Mouse (Mus musculus): Measurements from ENCODE around the gene Skint5. TPM values are rescaled to one million over a fixed set of nuclear protein-coding genes. Genes with fewer than 3 reads are reported as not detected.
"Not testable (repeated sequence)": the region's sequence is repeated elsewhere in the genome, so short reads cannot be mapped to it uniquely, and the experiment has no call there.

The Skint5 gene
- not detected for polyA plus RNA-seq (2017; shearing (Covaris generic))

DNA sequence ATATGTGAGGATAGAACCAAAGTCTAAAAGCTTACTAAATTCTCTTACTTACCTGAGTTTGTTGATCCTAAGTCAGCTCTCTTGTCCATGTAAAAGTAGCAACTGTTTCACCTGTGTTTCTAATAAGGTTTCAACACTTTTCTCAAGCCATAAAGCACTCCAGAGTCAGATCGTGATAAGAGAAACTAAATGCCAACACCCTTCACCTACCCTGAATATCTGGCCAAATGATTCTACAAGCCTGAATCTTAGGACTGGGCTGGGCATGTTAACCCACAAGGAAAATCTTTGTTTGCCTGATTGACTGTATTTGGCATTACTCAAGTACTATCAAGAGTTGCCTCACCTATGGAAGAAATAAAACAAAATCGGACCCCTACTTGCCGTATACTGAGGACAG is at the start of gene Skint5:
Gene Skint5 (minus strand): TSS at position 101 of the 400 bp plus-strand sequence.
- ATAC-seq: no peak

DNA sequence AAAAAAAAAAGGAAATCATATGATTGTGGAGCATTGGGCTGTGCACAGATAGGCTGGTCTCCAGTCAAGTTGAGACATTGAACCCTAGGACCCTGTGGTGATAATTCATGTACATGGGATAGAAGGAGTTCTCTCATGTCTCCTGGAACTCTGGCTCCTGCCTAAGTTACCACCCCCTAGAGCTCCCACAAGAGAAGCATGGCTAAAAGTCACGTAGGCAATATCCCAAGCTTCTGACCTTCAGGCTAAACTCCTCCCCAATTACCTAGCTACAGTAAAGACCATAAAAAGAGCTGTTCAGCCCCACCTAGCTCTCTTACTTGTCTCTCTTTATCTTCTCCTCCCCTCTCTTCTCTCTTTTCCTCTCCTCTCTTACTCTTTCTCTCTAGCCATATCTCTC is 42.0 kb downstream of the Skint5 start:
- no peak for ATAC-seq

DNA sequence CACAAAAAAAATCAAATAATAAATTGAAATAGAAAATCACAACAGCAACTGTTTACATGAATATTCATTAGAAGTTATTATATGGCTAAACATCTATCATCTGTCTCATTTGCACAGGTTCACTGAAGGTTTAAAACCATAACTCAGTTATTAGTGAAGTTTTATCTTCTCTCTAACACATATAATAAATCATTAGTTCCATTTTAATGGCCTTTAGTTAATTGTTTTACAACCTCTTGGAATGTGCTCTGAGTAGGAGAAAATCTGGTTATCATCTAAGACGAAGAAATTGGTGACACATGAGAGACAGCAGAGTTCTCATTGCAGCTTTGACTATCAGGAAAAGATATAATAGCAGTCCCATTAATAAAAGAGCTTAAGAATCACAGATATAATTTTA is 235.1 kb downstream of the Skint5 start:
- no peak for ATAC-seq

DNA sequence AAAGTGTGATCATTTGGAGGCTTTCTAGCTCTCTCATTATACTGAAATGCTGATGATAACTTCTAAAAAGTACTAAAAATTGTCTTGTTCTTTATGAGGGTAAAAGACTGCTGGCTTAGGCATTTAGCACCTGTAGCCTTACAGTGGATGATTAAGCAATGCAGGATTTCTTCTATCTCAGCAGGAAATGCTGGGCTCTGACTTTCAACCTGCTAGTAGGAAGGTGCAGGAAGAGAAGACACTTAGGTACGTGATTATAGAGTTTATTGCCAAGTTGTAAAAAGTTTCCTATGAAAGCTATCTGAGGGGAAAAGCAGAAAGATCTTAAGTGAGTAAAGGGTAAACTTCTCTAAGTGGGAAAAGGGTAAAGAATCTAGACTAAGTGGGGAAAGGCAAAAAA is 235.6 kb downstream of the Skint5 start:
- ATAC-seq: no peak

DNA sequence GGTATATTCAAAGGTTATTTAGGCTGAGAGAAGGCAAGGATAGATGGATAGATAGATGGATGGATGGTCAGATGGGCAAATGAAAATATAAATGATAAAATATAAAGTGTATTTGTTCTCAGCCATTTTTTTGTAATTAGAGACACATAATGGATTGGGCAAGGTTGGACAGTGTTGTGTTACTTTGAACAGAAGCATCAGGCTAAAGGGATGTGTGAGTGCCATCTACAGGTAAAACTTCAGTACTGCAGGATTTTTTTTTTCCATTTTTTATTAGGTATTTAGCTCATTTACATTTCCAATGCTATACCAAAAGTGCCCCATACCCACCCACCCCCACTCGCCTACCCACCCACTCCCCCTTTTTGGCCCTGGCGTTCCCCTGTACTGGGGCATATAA is 551.1 kb downstream of the Skint5 start:
- ATAC-seq: not testable (repeated sequence)

Other genes with a start within 250 kb of the Skint5 start
- not detected for gene Skint11, start 163.9 kb upstream of the Skint5 start, polyA plus RNA-seq (2017; shearing (Covaris generic))

All from inflammation-experienced regulatory T-cells, adult 6 months (primary cell).